Mouse (Mus musculus) kidney, postnatal 0 days (tissue): ENCODE data around the gene Dph6. TPM values are rescaled to one million over a fixed set of nuclear protein-coding genes. Genes with fewer than 3 reads are reported as not detected.
A peak's percentile ranks its signal among the peaks of the same experiment; 100 is the strongest.
"Not testable (repeated sequence)": the region's sequence is repeated elsewhere in the genome, so short reads cannot be mapped to it uniquely, and the experiment has no call there.

Source experiments
- ATAC-seq: fragments of 200-750 bp; cut with Nextera tagmentation; replicated peaks from 2 replicates; pipeline ENCODE4 v1.8.0; 2017; ENCODE audit warnings: low read depth, moderate number of reproducible peaks, moderate TSS enrichment, moderate library complexity; ENCODE audit not compliant: low FRiP score
- DNase-seq: peaks from one replicate; pipeline ENCODE4 v3.0.0-alpha.2; 2016; ENCODE audit warnings: low spot score
- H3K27ac ChIP-seq: fragments of 300-500 bp; sonication (generic); 2 replicates; pipeline ENCODE4 v1.5.1; 2014; ENCODE audit warnings: mild to moderate bottlenecking
- H3K27me3 ChIP-seq: fragments of 300-500 bp; sonication (generic); 2 replicates; pipeline ENCODE4 v1.6.1; 2014; ENCODE audit warnings: low read length, mixed read lengths; ENCODE audit not compliant: insufficient read depth
- H3K36me3 ChIP-seq: fragments of 300-500 bp; sonication (generic); 2 replicates; pipeline ENCODE4 v1.6.1; 2014; ENCODE audit warnings: low read length, mixed read lengths; ENCODE audit not compliant: insufficient read depth
- H3K4me1 ChIP-seq: fragments of 300-500 bp; sonication (generic); replicated peaks from 2 replicates; pipeline ENCODE4 v1.6.1; 2014; ENCODE audit warnings: antibody characterized with exemption, low read length, mixed read lengths; ENCODE audit not compliant: insufficient read depth
- H3K4me2 ChIP-seq: fragments of 300-500 bp; sonication (generic); 2 replicates; pipeline ENCODE4 v1.6.1; 2014; ENCODE audit warnings: mild to moderate bottlenecking, low read length, moderate library complexity, mixed read lengths
- H3K4me3 ChIP-seq: fragments of 300-500 bp; sonication (generic); replicated peaks from 2 replicates; pipeline ENCODE4 v1.5.1; 2014; ENCODE audit warnings: low read depth, low read length
- H3K9ac ChIP-seq: fragments of 300-500 bp; sonication (generic); 2 replicates; pipeline ENCODE4 v1.6.1; 2014; ENCODE audit warnings: low read depth, low read length
- H3K9me3 ChIP-seq: fragments of 300-500 bp; sonication (generic); replicated peaks from 2 replicates; pipeline ENCODE4 v1.6.1; 2016; ENCODE audit warnings: low read length, inconsistent platforms, mixed read lengths
- CTCF ChIP-seq: IDR thresholded peaks from 2 replicates; pipeline ENCODE4 v1.5.1; 2016; ENCODE audit warnings: antibody characterized with exemption, low read depth, mild to moderate bottlenecking, moderate library complexity
- WGBS: fragments of 180-500 bp; shearing (Covaris S2); extraction: QIAGEN DNeasy Blood & Tissue Kit; methylation state at CpG from one replicate; pipeline ENCODE4 v1.1.7; 2014; 5-methylcytosine and 5-hydroxymethylcytosine counted together
- polyA plus RNA-seq: library from polyadenylated mRNA; unstranded; fragments of >200 nt; fragmentation: Nextera tagmentation; extraction: Ambion mirVana; gene quantifications from 2 replicates; pipeline ENCODE4 v1.2.1, GENCODE M21; 2015

The Dph6 gene
- polyA plus RNA-seq, 1 experiment from 2014 or later = 20.9 TPM

- WGBS = 62% methylated on average over 2 of the region's 2 CpGs
- no peak for TF ChIP-seq CTCF
- H3K4me3 ChIP-seq = no peak overlapping the region
- no peaks in the 10 kb centered on the region for H3K4me1 ChIP-seq
- DNase-seq (no peak), ATAC-seq (no peak)
- H3K27me3 ChIP-seq = no peaks in the 10 kb centered on the region
- no peak overlapping the region for H3K4me2 ChIP-seq
- no peaks in the 10 kb centered on the region for H3K9me3 ChIP-seq
- no peak overlapping the region for H3K9ac ChIP-seq
- H3K36me3 ChIP-seq = no peaks in the 10 kb centered on the region
- H3K27ac ChIP-seq = no peak overlapping the region
Measured at GRCm38 (mm10) chr2:114611576-114611975, 43.2 kb downstream of the Dph6 start.

GRCm38 (mm10) chr2:114610110-114610509, 44.7 kb downstream of the Dph6 start:
- H3K9me3 ChIP-seq = no peaks in the 10 kb centered on the region
- no peaks in the 10 kb centered on the region for H3K36me3 ChIP-seq
- H3K4me3 ChIP-seq = no peak overlapping the region
- H3K4me1 ChIP-seq = no peaks in the 10 kb centered on the region
- TF ChIP-seq CTCF = no peak
- H3K27me3 ChIP-seq = no peaks in the 10 kb centered on the region
- peak overlapping the region; percentile 54; the same call in 1 of the 2 replicates for H3K27ac ChIP-seq
- ATAC-seq (peak; percentile 33; the same call in 1 of the 2 replicates), DNase-seq (peak; percentile 61)
- WGBS = 27% methylated on average over 2 of the region's 2 CpGs
- H3K9ac ChIP-seq = no peak overlapping the region
- no peak overlapping the region for H3K4me2 ChIP-seq

- H3K27me3 ChIP-seq, H3K4me3 ChIP-seq, ATAC-seq, H3K27ac ChIP-seq, H3K4me1 ChIP-seq, DNase-seq, H3K9me3 ChIP-seq, H3K4me2 ChIP-seq, H3K9ac ChIP-seq, H3K36me3 ChIP-seq: not testable (repeated sequence)
Measured at GRCm38 (mm10) chr2:114605202-114605601, 49.6 kb downstream of the Dph6 start.

GRCm38 (mm10) chr2:114601174-114601573, 53.6 kb downstream of the Dph6 start:
- H3K27me3 ChIP-seq = no peaks in the 10 kb centered on the region
- 91% methylated on average over 3 of the region's 3 CpGs for WGBS
- H3K9ac ChIP-seq = no peak overlapping the region
- no peaks in the 10 kb centered on the region for H3K9me3 ChIP-seq
- TF ChIP-seq CTCF = no peak
- no peaks in the 10 kb centered on the region for H3K4me1 ChIP-seq
- ATAC-seq (no peak), DNase-seq (no peak)
- no peak overlapping the region for H3K27ac ChIP-seq
- H3K4me3 ChIP-seq = no peak overlapping the region
- no peaks in the 10 kb centered on the region for H3K36me3 ChIP-seq
- H3K4me2 ChIP-seq = no peak overlapping the region

- no peak overlapping the region for H3K4me2 ChIP-seq
- ATAC-seq (no peak), DNase-seq (no peak)
- TF ChIP-seq CTCF = no peak
- H3K27me3 ChIP-seq = no peaks in the 10 kb centered on the region
- no peaks in the 10 kb centered on the region for H3K36me3 ChIP-seq
- no peak overlapping the region for H3K9ac ChIP-seq
- H3K9me3 ChIP-seq = no peaks in the 10 kb centered on the region
- WGBS = 38% methylated on average over 2 of the region's 2 CpGs
- H3K4me1 ChIP-seq = no peaks in the 10 kb centered on the region
- no peak overlapping the region for H3K4me3 ChIP-seq
- H3K27ac ChIP-seq = no peak overlapping the region
Measured at GRCm38 (mm10) chr2:114599793-114600192, 55.0 kb downstream of the Dph6 start.

GRCm38 (mm10) chr2:114593393-114593792, 61.4 kb downstream of the Dph6 start:
- H3K27me3 ChIP-seq = no peaks in the 10 kb centered on the region
- no peak overlapping the region for H3K9ac ChIP-seq
- no peaks in the 10 kb centered on the region for H3K4me1 ChIP-seq
- no peaks in the 10 kb centered on the region for H3K36me3 ChIP-seq
- no peak overlapping the region for H3K4me3 ChIP-seq
- ATAC-seq (no peak), DNase-seq (no peak)
- H3K4me2 ChIP-seq = no peak overlapping the region
- no peak for TF ChIP-seq CTCF
- 88% methylated on average over 5 of the region's 5 CpGs for whole genome bisulfite sequencing
- H3K27ac ChIP-seq = no peak overlapping the region
- no peaks in the 10 kb centered on the region for H3K9me3 ChIP-seq

- no peaks in the 10 kb centered on the region for H3K36me3 ChIP-seq
- no peaks in the 10 kb centered on the region for H3K9me3 ChIP-seq
- no peaks in the 10 kb centered on the region for H3K27me3 ChIP-seq
- no peak overlapping the region for H3K9ac ChIP-seq
- no peaks in the 10 kb centered on the region for H3K4me1 ChIP-seq
- no peak overlapping the region for H3K4me3 ChIP-seq
- no peak overlapping the region for H3K27ac ChIP-seq
- 78% methylated on average over 2 of the region's 2 CpGs for WGBS
- H3K4me2 ChIP-seq = no peak overlapping the region
- no peak for DNase-seq
- TF ChIP-seq CTCF = no peak
- ATAC-seq = no peak
Measured at GRCm38 (mm10) chr2:114580714-114581113, 74.0 kb downstream of the Dph6 start.
